Mouse (Mus musculus) layer of hippocampus, adult 9-10 months (tissue): ENCODE results near the gene Nckap5l.
"Not testable (repeated sequence)": the region's sequence is repeated elsewhere in the genome, so short reads cannot be mapped to it uniquely, and the experiment has no call there.

Source experiments
- DNase-seq: peaks from one replicate; pipeline ENCODE4 v3.0.0; 2022; ENCODE audit warnings: low spot score

Nckap5l gene

GRCm38 (mm10) chr15:99393386-99394252, 63.9 kb downstream of the Nckap5l start:
- no peak for DNase-seq

- peak; percentile 100 for DNase-seq
These were observed 64.8 kb downstream of the Nckap5l start, which contains the start of gene Tmbim6 for GRCm38 (mm10) chr15:99392486-99393385. TSS of gene Tmbim6 (plus strand) at chr15:99392882.

GRCm38 (mm10) chr15:99391975-99392374, 65.6 kb downstream of the Nckap5l start:
- DNase-seq, result no peak

- DNase-seq, result no peak
These were observed 66.8 kb downstream of the Nckap5l start for GRCm38 (mm10) chr15:99390472-99391401.

GRCm38 (mm10) chr15:99387976-99388375, 69.6 kb downstream of the Nckap5l start:
- DNase-seq, result no peak

- DNase-seq, result no peak
These were observed 70.8 kb downstream of the Nckap5l start for GRCm38 (mm10) chr15:99386796-99387195.

DNA sequence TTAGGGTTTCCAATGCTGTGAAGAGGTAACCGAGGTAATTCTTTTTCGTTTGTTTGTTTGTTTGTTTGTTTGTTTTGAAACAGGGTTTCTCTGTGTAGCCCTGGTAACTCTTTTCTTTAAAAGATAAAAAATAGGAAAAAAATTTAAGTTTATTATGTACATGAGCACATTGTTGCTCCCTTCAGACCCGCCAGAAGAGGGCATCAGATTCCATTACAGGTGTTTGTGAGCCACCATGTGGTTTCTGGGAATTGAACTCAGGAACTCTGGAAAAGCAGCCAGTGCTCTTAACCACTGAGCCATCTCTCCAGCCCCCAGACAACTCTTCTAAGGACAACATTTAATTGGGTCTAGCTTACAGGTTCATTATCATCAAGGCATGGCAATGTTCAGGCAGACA, 71.4 kb downstream of the Nckap5l start:
- not testable (repeated sequence) for DNase-seq

GRCm38 (mm10) chr15:99384071-99384470, 73.5 kb downstream of the Nckap5l start:
- DNase-seq, result no peak

DNA sequence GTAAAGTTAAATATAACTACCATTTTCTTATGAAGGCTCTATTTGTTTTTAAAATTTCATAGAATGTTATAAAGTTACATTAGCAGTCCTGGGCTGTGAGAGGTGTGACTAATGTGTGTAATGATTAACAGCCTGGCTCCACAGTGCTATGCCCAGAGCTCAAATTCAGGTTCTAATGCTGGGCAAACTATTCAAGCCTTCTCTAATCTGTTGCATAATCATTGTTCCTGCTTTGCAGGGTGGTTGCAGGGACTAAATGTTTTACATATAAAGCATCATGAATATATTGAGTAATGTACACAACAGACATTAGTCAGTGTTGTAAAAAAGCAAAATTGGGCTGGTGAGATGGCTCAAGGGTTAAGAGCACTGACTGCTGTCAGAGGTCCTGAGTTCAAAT, 74.7 kb downstream of the Nckap5l start:
- DNase-seq, result no peak

GRCm38 (mm10) chr15:99376240-99376639, 81.3 kb downstream of the Nckap5l start:
- no peak for DNase-seq

DNA sequence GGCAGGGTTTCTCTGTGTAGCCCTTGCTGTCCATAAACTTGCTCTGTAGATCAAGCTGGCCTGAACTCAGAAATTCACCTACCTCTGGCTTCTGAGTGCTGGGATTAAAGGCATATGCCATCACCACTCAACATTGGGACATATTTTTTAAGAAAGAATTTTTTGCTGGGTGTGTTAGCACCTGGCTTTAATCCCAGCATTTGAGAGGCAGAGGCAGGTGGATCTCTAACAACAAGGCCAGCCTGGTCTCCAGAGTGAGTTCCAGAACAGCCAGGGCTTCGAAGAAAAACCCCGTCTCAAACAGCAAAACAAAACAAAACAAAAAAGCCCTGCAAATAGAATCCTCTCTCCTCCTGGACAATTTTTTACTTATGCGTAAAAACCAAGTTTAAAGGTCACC, 82.0 kb downstream of the Nckap5l start:
- DNase-seq, result no peak

DNA sequence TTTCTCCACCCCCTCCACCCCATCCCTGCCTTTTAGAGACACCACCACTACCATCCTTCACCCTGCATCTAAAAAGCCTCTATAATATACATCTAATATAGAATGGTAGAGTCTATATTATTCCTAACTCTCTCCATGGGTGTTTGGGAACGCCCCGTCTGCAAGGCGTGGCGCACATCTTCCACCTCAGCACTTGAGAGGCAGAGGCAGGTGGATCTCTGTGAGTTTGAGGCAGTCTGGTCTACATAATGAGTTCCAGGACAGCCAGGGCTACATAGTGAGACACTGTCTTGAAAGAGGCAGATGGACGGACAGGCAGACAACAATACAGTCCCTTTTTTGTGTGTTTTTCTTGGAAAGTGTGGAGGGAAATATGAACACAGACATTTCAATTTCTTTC, 82.5 kb downstream of the Nckap5l start:
- no peak for DNase-seq

GRCm38 (mm10) chr15:99372761-99373160, 84.8 kb downstream of the Nckap5l start:
- DNase-seq, result no peak
